Mouse (Mus musculus): ENCODE measurements around the gene Ccdc88c.

The Ccdc88c gene

GRCm38 (mm10) chr12:101009225-101009624 lies 19.6 kb downstream of the Ccdc88c start:
- no peak for TF ChIP-seq GATA4 (IDR thresholded peaks at IDR 0.05; ENCODE audit: insufficient replicate concordance, low read length)

- TF ChIP-seq GATA4 (IDR thresholded peaks at IDR 0.05; ENCODE audit: insufficient replicate concordance, low read length) = no peak
These were observed 20.2 kb downstream of the Ccdc88c start for GRCm38 (mm10) chr12:101008648-101009047.

GRCm38 (mm10) chr12:101007968-101008481 lies 20.8 kb downstream of the Ccdc88c start:
- TF ChIP-seq GATA4 (IDR thresholded peaks at IDR 0.05; ENCODE audit: insufficient replicate concordance, low read length) = no peak

- TF ChIP-seq GATA4 (IDR thresholded peaks at IDR 0.05; ENCODE audit: insufficient replicate concordance, low read length) = no peak
These were observed 21.4 kb downstream of the Ccdc88c start for GRCm38 (mm10) chr12:101007427-101007826.

- TF ChIP-seq GATA4 (IDR thresholded peaks at IDR 0.05; ENCODE audit: insufficient replicate concordance, low read length) = no peak
These were observed 23.0 kb downstream of the Ccdc88c start for GRCm38 (mm10) chr12:101005665-101006420.

GRCm38 (mm10) chr12:101004982-101005381 lies 23.9 kb downstream of the Ccdc88c start:
- no peak for TF ChIP-seq GATA4 (IDR thresholded peaks at IDR 0.05; ENCODE audit: insufficient replicate concordance, low read length)

- TF ChIP-seq GATA4 (IDR thresholded peaks at IDR 0.05; ENCODE audit: insufficient replicate concordance, low read length) = no peak
These were observed 25.9 kb downstream of the Ccdc88c start for GRCm38 (mm10) chr12:101002801-101003513.

- TF ChIP-seq GATA4 (IDR thresholded peaks at IDR 0.05; ENCODE audit: insufficient replicate concordance, low read length) = no peak
These were observed 29.5 kb downstream of the Ccdc88c start for GRCm38 (mm10) chr12:100999061-100999954.

GRCm38 (mm10) chr12:100998564-100998962 lies 30.3 kb downstream of the Ccdc88c start:
- TF ChIP-seq GATA4 (IDR thresholded peaks at IDR 0.05; ENCODE audit: insufficient replicate concordance, low read length) = no peak

GRCm38 (mm10) chr12:100997830-100998563 lies 30.9 kb downstream of the Ccdc88c start:
- TF ChIP-seq GATA4 (IDR thresholded peaks at IDR 0.05; ENCODE audit: insufficient replicate concordance, low read length) = no peak

- no peak for TF ChIP-seq GATA4 (IDR thresholded peaks at IDR 0.05; ENCODE audit: insufficient replicate concordance, low read length)
These were observed 32.4 kb downstream of the Ccdc88c start for GRCm38 (mm10) chr12:100996378-100996898.

- TF ChIP-seq GATA4 (IDR thresholded peaks at IDR 0.05; ENCODE audit: insufficient replicate concordance, low read length) = no peak
These were observed 33.1 kb downstream of the Ccdc88c start for GRCm38 (mm10) chr12:100995607-100996377.

Measured in liver, adult (tissue).